Mouse (Mus musculus) kidney, postnatal 0 days (tissue): ENCODE data around the gene Grap. TPM values are rescaled to one million over a fixed set of nuclear protein-coding genes. Genes with fewer than 3 reads are reported as not detected.

ENCODE experiments used
- ATAC-seq: fragments of 200-750 bp; cut with Nextera tagmentation; replicated peaks from 2 replicates; pipeline ENCODE4 v1.8.0; 2017; ENCODE audit warnings: low read depth, moderate number of reproducible peaks, moderate TSS enrichment, moderate library complexity; ENCODE audit not compliant: low FRiP score
- DNase-seq: peaks from one replicate; pipeline ENCODE4 v3.0.0-alpha.2; 2016; ENCODE audit warnings: low spot score
- H3K27ac ChIP-seq: fragments of 300-500 bp; sonication (generic); 2 replicates; pipeline ENCODE4 v1.5.1; 2014; ENCODE audit warnings: mild to moderate bottlenecking
- H3K27me3 ChIP-seq: fragments of 300-500 bp; sonication (generic); 2 replicates; pipeline ENCODE4 v1.6.1; 2014; ENCODE audit warnings: low read length, mixed read lengths; ENCODE audit not compliant: insufficient read depth
- H3K36me3 ChIP-seq: fragments of 300-500 bp; sonication (generic); 2 replicates; pipeline ENCODE4 v1.6.1; 2014; ENCODE audit warnings: low read length, mixed read lengths; ENCODE audit not compliant: insufficient read depth
- H3K4me1 ChIP-seq: fragments of 300-500 bp; sonication (generic); replicated peaks from 2 replicates; pipeline ENCODE4 v1.6.1; 2014; ENCODE audit warnings: antibody characterized with exemption, low read length, mixed read lengths; ENCODE audit not compliant: insufficient read depth
- H3K4me2 ChIP-seq: fragments of 300-500 bp; sonication (generic); 2 replicates; pipeline ENCODE4 v1.6.1; 2014; ENCODE audit warnings: mild to moderate bottlenecking, low read length, moderate library complexity, mixed read lengths
- H3K4me3 ChIP-seq: fragments of 300-500 bp; sonication (generic); replicated peaks from 2 replicates; pipeline ENCODE4 v1.5.1; 2014; ENCODE audit warnings: low read depth, low read length
- H3K9ac ChIP-seq: fragments of 300-500 bp; sonication (generic); 2 replicates; pipeline ENCODE4 v1.6.1; 2014; ENCODE audit warnings: low read depth, low read length
- H3K9me3 ChIP-seq: fragments of 300-500 bp; sonication (generic); replicated peaks from 2 replicates; pipeline ENCODE4 v1.6.1; 2016; ENCODE audit warnings: low read length, inconsistent platforms, mixed read lengths
- CTCF ChIP-seq: IDR thresholded peaks from 2 replicates; pipeline ENCODE4 v1.5.1; 2016; ENCODE audit warnings: antibody characterized with exemption, low read depth, mild to moderate bottlenecking, moderate library complexity
- WGBS: fragments of 180-500 bp; shearing (Covaris S2); extraction: QIAGEN DNeasy Blood & Tissue Kit; methylation state at CpG from one replicate; pipeline ENCODE4 v1.1.7; 2014; 5-methylcytosine and 5-hydroxymethylcytosine counted together
- polyA plus RNA-seq: library from polyadenylated mRNA; unstranded; fragments of >200 nt; fragmentation: Nextera tagmentation; extraction: Ambion mirVana; gene quantifications from 2 replicates; pipeline ENCODE4 v1.2.1, GENCODE M21; 2015

Gene Grap
- polyA plus RNA-seq, 1 experiment from 2014 or later, result 8.2 TPM

- Histone ChIP-seq H3K36me3 (no peaks in the 10 kb centered on the region), H3K27ac (no peak overlapping the region), H3K27me3 (no peaks in the 10 kb centered on the region), H3K9ac (no peak overlapping the region), H3K9me3 (no peaks in the 10 kb centered on the region), H3K4me1 (peaks cover 4% of the 10 kb centered on the region; the same call in 1 of the 2 replicates), H3K4me3 (no peak overlapping the region), H3K4me2 (no peak overlapping the region)
- WGBS, result 62% methylated on average over 14 of the region's 14 CpGs
- DNase-seq (no peak), ATAC-seq (no peak)
- TF ChIP-seq CTCF, result no peak
Observed at GRCm38 (mm10) chr11:61669492-61670490, 16.7 kb downstream of the Grap start.

GRCm38 (mm10) chr11:61671781-61672383, 18.8 kb downstream of the Grap start:
- Histone ChIP-seq H3K9me3 (no peaks in the 10 kb centered on the region), H3K4me3 (no peak overlapping the region), H3K4me1 (peaks cover 4% of the 10 kb centered on the region; the same call in 1 of the 2 replicates), H3K36me3 (no peaks in the 10 kb centered on the region), H3K27me3 (no peaks in the 10 kb centered on the region; the same call in 1 of the 2 replicates), H3K27ac (no peak overlapping the region), H3K9ac (no peak overlapping the region), H3K4me2 (no peak overlapping the region)
- 64% methylated on average over 19 of the region's 19 CpGs for WGBS
- DNase-seq (no peak), ATAC-seq (no peak)
- TF ChIP-seq CTCF, result no peak

- no peak overlapping the region for H3K9ac ChIP-seq
- no peak overlapping the region for H3K4me3 ChIP-seq
- 45% methylated on average over 8 of the region's 8 CpGs for WGBS
- no peaks in the 10 kb centered on the region for H3K9me3 ChIP-seq
- TF ChIP-seq CTCF, result peak; percentile 56
- no peaks in the 10 kb centered on the region; the same call in 1 of the 2 replicates for H3K27me3 ChIP-seq
- ATAC-seq (no peak), DNase-seq (no peak)
- H3K27ac ChIP-seq, result no peak overlapping the region
- peaks cover 4% of the 10 kb centered on the region; the same call in 1 of the 2 replicates for H3K4me1 ChIP-seq
- no peaks in the 10 kb centered on the region for H3K36me3 ChIP-seq
- H3K4me2 ChIP-seq, result no peak overlapping the region
Observed at GRCm38 (mm10) chr11:61673686-61674085, 20.6 kb downstream of the Grap start.

- 0 out of 2 replicates have a peak overlapping the region, but pooled peaks have one; percentile 9 for H3K9ac ChIP-seq
- WGBS, result 22% methylated on average over 19 of the region's 19 CpGs
- TF ChIP-seq CTCF, result no peak
Observed at GRCm38 (mm10) chr11:61674151-61674838, 21.2 kb downstream of the Grap start.

GRCm38 (mm10) chr11:61674839-61675159, 21.7 kb downstream of the Grap start:
- ATAC-seq, result peak; percentile 70

More at GRCm38 (mm10) chr11:61674151-61674838, 21.2 kb downstream of the Grap start:
- Histone ChIP-seq H3K4me2 (peak overlapping the region; percentile 31), H3K4me3 (no peak overlapping the region), H3K36me3 (no peaks in the 10 kb centered on the region), H3K27ac (no peak overlapping the region), H3K9me3 (no peaks in the 10 kb centered on the region), H3K4me1 (peaks cover 4% of the 10 kb centered on the region; the same call in 1 of the 2 replicates), H3K27me3 (no peaks in the 10 kb centered on the region; the same call in 1 of the 2 replicates)
- ATAC-seq, result 0 out of 2 replicates have a peak, but pooled peaks have one; percentile 29
- DNase-seq, result no peak

GRCm38 (mm10) chr11:61675332-61675731, 22.3 kb downstream of the Grap start:
- Histone ChIP-seq H3K4me2 (no peak overlapping the region), H3K36me3 (no peaks in the 10 kb centered on the region), H3K4me3 (no peak overlapping the region), H3K9me3 (no peaks in the 10 kb centered on the region), H3K27ac (no peak overlapping the region), H3K4me1 (peaks cover 4% of the 10 kb centered on the region; the same call in 1 of the 2 replicates), H3K9ac (no peak overlapping the region), H3K27me3 (no peaks in the 10 kb centered on the region; the same call in 1 of the 2 replicates)
- DNase-seq (no peak), ATAC-seq (no peak)
- WGBS, result 30% methylated on average over 2 of the region's 2 CpGs
- no peak for TF ChIP-seq CTCF

More at GRCm38 (mm10) chr11:61674839-61675159, 21.7 kb downstream of the Grap start:
- Histone ChIP-seq H3K27me3 (no peaks in the 10 kb centered on the region; the same call in 1 of the 2 replicates), H3K9me3 (no peaks in the 10 kb centered on the region), H3K36me3 (no peaks in the 10 kb centered on the region), H3K4me2 (peak overlapping the region; percentile 31), H3K4me1 (peaks cover 4% of the 10 kb centered on the region; the same call in 1 of the 2 replicates), H3K4me3 (no peak overlapping the region), H3K9ac (0 out of 2 replicates have a peak overlapping the region, but pooled peaks have one; percentile 9), H3K27ac (no peak overlapping the region)
- peak; percentile 71 for TF ChIP-seq CTCF
- WGBS, result 4% methylated on average over 8 of the region's 8 CpGs
- peak; percentile 80 for DNase-seq
